Comparison of ENCODE assay signal across 22 mouse cellular contexts in genomic region chr19:28714674-28715073, GRCm38 (mm10). TPM values are rescaled to one million over a fixed set of nuclear protein-coding genes. Genes with fewer than 3 reads are reported as not detected.
DNase-seq lines count a peak whose midpoint lies in the region; ATAC-seq and TF ChIP-seq lines count a peak whose summit lies in the region.
"Had no signal": no experiment of that assay in that cellular context is flagged by ENCODE, and none has a peak within 500 bp of the region (broad histone marks: within the 10 kb centered on the region; RNA-seq: fewer than 3 reads in every experiment).

No protein-coding gene starts in this region.

- no peak overlapping the region for H3K27ac ChIP-seq in embryonic facial prominence, embryonic 14.5 days (replicated peaks; ENCODE audit: low read depth, low read length)
- no peak overlapping the region for H3K27ac ChIP-seq in embryonic facial prominence, embryonic 10.5 days (replicated peaks)
- no peak overlapping the region for H3K27ac ChIP-seq in kidney, postnatal 0 days
- no peak overlapping the region for H3K27ac ChIP-seq in kidney, embryonic 15.5 days
- no peak overlapping the region for H3K27ac ChIP-seq in hindbrain, embryonic 13.5 days
- H3K27ac ChIP-seq: embryonic facial prominence, embryonic 15.5 days; forebrain, embryonic 10.5 days; gastrocnemius, adult 2 months; heart, embryonic 13.5 days; hindbrain, embryonic 14.5 days had no signal

- ATAC-seq in embryonic facial prominence, embryonic 14.5 days (ENCODE audit: low read depth) = no peak
- ATAC-seq in kidney, postnatal 0 days (replicated peaks; ENCODE audit: low FRiP score, low read depth) = no peak
- ATAC-seq in kidney, embryonic 15.5 days (replicated peaks; ENCODE audit: low FRiP score) = no peak
- no peak for ATAC-seq in hindbrain, embryonic 13.5 days (ENCODE audit: low FRiP score)
- ATAC-seq: CD4-positive, CD25-positive, alpha-beta regulatory T cell, adult 4 months; forebrain, embryonic 14.5 days had no signal

- no peaks in the 10 kb centered on the region for H3K9me3 ChIP-seq in embryonic facial prominence, embryonic 14.5 days (ENCODE audit: control insufficient read depth, low read length)
- H3K9me3 ChIP-seq in embryonic facial prominence, embryonic 10.5 days = no peaks in the 10 kb centered on the region
- no peaks in the 10 kb centered on the region for H3K9me3 ChIP-seq in kidney, postnatal 0 days (replicated peaks; ENCODE audit: low read length)
- H3K9me3 ChIP-seq in kidney, embryonic 15.5 days (replicated peaks) = no peaks in the 10 kb centered on the region
- H3K9me3 ChIP-seq in hindbrain, embryonic 13.5 days = no peaks in the 10 kb centered on the region
- H3K9me3 ChIP-seq: embryonic facial prominence, embryonic 15.5 days; forebrain, embryonic 10.5 days; G1E; heart, embryonic 13.5 days had no signal

- WGBS in embryonic facial prominence, embryonic 14.5 days = 61% methylated on average over 4 of the region's 4 CpGs
- 86% methylated on average over 4 of the region's 4 CpGs for WGBS in embryonic facial prominence, embryonic 10.5 days
- WGBS in kidney, postnatal 0 days = 74% methylated on average over 4 of the region's 4 CpGs
- WGBS in kidney, embryonic 15.5 days = 82% methylated on average over 4 of the region's 4 CpGs
- WGBS in hindbrain, embryonic 13.5 days = 87% methylated on average over 4 of the region's 4 CpGs

- no peak overlapping the region for H3K4me2 ChIP-seq in embryonic facial prominence, embryonic 14.5 days (ENCODE audit: low read depth, low read length)
- no peak overlapping the region for H3K4me2 ChIP-seq in kidney, postnatal 0 days (ENCODE audit: low read length)
- H3K4me2 ChIP-seq in kidney, embryonic 15.5 days = no peak overlapping the region
- no peak overlapping the region for H3K4me2 ChIP-seq in hindbrain, embryonic 13.5 days
- H3K4me2 ChIP-seq: embryonic facial prominence, embryonic 15.5 days; heart, embryonic 13.5 days; hindbrain, embryonic 14.5 days had no signal

- no peaks in the 10 kb centered on the region for H3K27me3 ChIP-seq in embryonic facial prominence, embryonic 14.5 days (replicated peaks; ENCODE audit: control insufficient read depth, insufficient read depth, low read length)
- no peaks in the 10 kb centered on the region; the same call in 1 of the 2 replicates for H3K27me3 ChIP-seq in embryonic facial prominence, embryonic 10.5 days (replicated peaks; ENCODE audit: low read depth, poor library complexity, severe bottlenecking)
- H3K27me3 ChIP-seq in kidney, postnatal 0 days (ENCODE audit: insufficient read depth, low read length) = no peaks in the 10 kb centered on the region
- no peaks in the 10 kb centered on the region for H3K27me3 ChIP-seq in kidney, embryonic 15.5 days
- H3K27me3 ChIP-seq in hindbrain, embryonic 13.5 days = peaks cover 36% of the 10 kb centered on the region
- H3K27me3 ChIP-seq: embryonic facial prominence, embryonic 15.5 days; heart, embryonic 13.5 days had no signal

- no peaks in the 10 kb centered on the region for H3K4me1 ChIP-seq in embryonic facial prominence, embryonic 14.5 days (ENCODE audit: control insufficient read depth, insufficient read depth, low read length)
- no peaks in the 10 kb centered on the region for H3K4me1 ChIP-seq in embryonic facial prominence, embryonic 10.5 days
- H3K4me1 ChIP-seq in kidney, postnatal 0 days (replicated peaks; ENCODE audit: insufficient read depth, low read length) = no peaks in the 10 kb centered on the region
- no peaks in the 10 kb centered on the region for H3K4me1 ChIP-seq in kidney, embryonic 15.5 days
- H3K4me1 ChIP-seq in hindbrain, embryonic 13.5 days (replicated peaks) = no peaks in the 10 kb centered on the region
- H3K4me1 ChIP-seq: embryonic facial prominence, embryonic 15.5 days; forebrain, embryonic 10.5 days; heart, embryonic 13.5 days had no signal

- peak; percentile 18 for DNase-seq in embryonic facial prominence, embryonic 14.5 days (ENCODE audit: low spot score)
- DNase-seq in embryonic facial prominence, embryonic 10.5 days (ENCODE audit: low spot score) = no peak
- peak; percentile 52 for DNase-seq in kidney, postnatal 0 days (ENCODE audit: low spot score)
- DNase-seq in NIH3T3 (ENCODE audit: low read depth) = peak; percentile 37
- peak; percentile 40 for DNase-seq in lung, postnatal 36 days
- DNase-seq: adrenal gland, postnatal 14 days; B cell, adult 2 months; cerebellum, adult 11-12 months; cerebellum, adult 9-11 months; cerebellum, postnatal 36 days; gastrocnemius, adult 2 months; gastrocnemius, postnatal 36 days had no signal

- TF ChIP-seq CTCF in kidney, postnatal 0 days (IDR thresholded peaks at IDR 0.05; ENCODE audit: low read depth) = no peak

- H3K4me3 ChIP-seq in embryonic facial prominence, embryonic 14.5 days (ENCODE audit: low read depth, low read length) = no peak overlapping the region
- H3K4me3 ChIP-seq in embryonic facial prominence, embryonic 10.5 days = no peak overlapping the region
- H3K4me3 ChIP-seq in kidney, postnatal 0 days (replicated peaks; ENCODE audit: low read depth, low read length) = no peak overlapping the region
- H3K4me3 ChIP-seq in kidney, embryonic 15.5 days (replicated peaks) = no peak overlapping the region
- no peak overlapping the region for H3K4me3 ChIP-seq in hindbrain, embryonic 13.5 days
- H3K4me3 ChIP-seq: embryonic facial prominence, embryonic 15.5 days; erythroblast, embryonic 14.5 days; forebrain, embryonic 10.5 days; gastrocnemius, adult 2 months; heart, embryonic 13.5 days had no signal

- H3K36me3 ChIP-seq in embryonic facial prominence, embryonic 14.5 days (ENCODE audit: control insufficient read depth, insufficient read depth, low read length) = no peaks in the 10 kb centered on the region
- H3K36me3 ChIP-seq in embryonic facial prominence, embryonic 10.5 days (replicated peaks) = no peaks in the 10 kb centered on the region
- H3K36me3 ChIP-seq in kidney, postnatal 0 days (ENCODE audit: insufficient read depth, low read length) = no peaks in the 10 kb centered on the region
- no peaks in the 10 kb centered on the region for H3K36me3 ChIP-seq in kidney, embryonic 15.5 days
- no peaks in the 10 kb centered on the region for H3K36me3 ChIP-seq in hindbrain, embryonic 13.5 days
- H3K36me3 ChIP-seq: embryonic facial prominence, embryonic 15.5 days; forebrain, embryonic 10.5 days; G1E; heart, embryonic 13.5 days had no signal

- H3K9ac ChIP-seq in embryonic facial prominence, embryonic 14.5 days (ENCODE audit: low read depth, low read length) = no peak overlapping the region
- no peak overlapping the region for H3K9ac ChIP-seq in kidney, postnatal 0 days (ENCODE audit: low read depth, low read length)
- no peak overlapping the region for H3K9ac ChIP-seq in kidney, embryonic 15.5 days
- H3K9ac ChIP-seq in hindbrain, embryonic 13.5 days = no peak overlapping the region
- H3K9ac ChIP-seq: embryonic facial prominence, embryonic 15.5 days; heart, embryonic 13.5 days; hindbrain, embryonic 14.5 days had no signal

RNA-seq across cellular contexts. Expression of gene Glis3, which starts 34.8 kb away (rescaled TPM):
- polyA plus RNA-seq in embryonic facial prominence, embryonic 14.5 days (2014; fragmentation: Nextera tagmentation; extraction: Ambion mirVana) = 3.8 and 6.0 TPM in 2 replicates
- polyA plus RNA-seq in embryonic facial prominence, embryonic 10.5 days (2016; fragmentation: Nextera tagmentation; extraction: Ambion mirVana) = 1.7 and 2.3 TPM in 2 replicates
- 6.0 and 7.1 TPM in 2 replicates for polyA plus RNA-seq in kidney, postnatal 0 days (2015; fragmentation: Nextera tagmentation; extraction: Ambion mirVana)
- 8.4 and 9.2 TPM in 2 replicates for polyA plus RNA-seq in kidney, embryonic 15.5 days (2015; fragmentation: Nextera tagmentation; extraction: Ambion mirVana)
- 1.5 and 3.5 TPM in 2 replicates for polyA plus RNA-seq in hindbrain, embryonic 13.5 days (2015; fragmentation: Nextera tagmentation; extraction: Ambion mirVana)
- polyA plus RNA-seq: G1E had no signal
